Mouse (Mus musculus) lung, embryonic 15.5 days (tissue): Measurements from ENCODE around the gene Fto. TPM values are rescaled to one million over a fixed set of nuclear protein-coding genes. Genes with fewer than 3 reads are reported as not detected.

Source experiments
- ATAC-seq: fragments of 200-750 bp; cut with Nextera tagmentation; 2 replicates; pipeline ENCODE4 v1.8.0; 2017; ENCODE audit warnings: moderate number of reproducible peaks, borderline replicate concordance; ENCODE audit not compliant: low FRiP score, low TSS enrichment; ENCODE audit errors: extremely low read depth
- H3K27ac ChIP-seq: fragments of 300-500 bp; sonication (generic); 2 replicates; pipeline ENCODE4 v1.5.1; 2015; ENCODE audit warnings: moderate library complexity, mild to moderate bottlenecking, inconsistent platforms
- H3K27me3 ChIP-seq: fragments of 300-500 bp; sonication (generic); 2 replicates; pipeline ENCODE4 v1.6.1; 2015; ENCODE audit warnings: inconsistent platforms
- H3K36me3 ChIP-seq: fragments of 300-500 bp; sonication (generic); 2 replicates; pipeline ENCODE4 v1.6.1; 2015; ENCODE audit warnings: inconsistent platforms
- H3K4me1 ChIP-seq: fragments of 300-500 bp; sonication (generic); 2 replicates; pipeline ENCODE4 v1.6.1; 2015; ENCODE audit warnings: inconsistent platforms
- H3K4me2 ChIP-seq: fragments of 300-500 bp; sonication (generic); 2 replicates; pipeline ENCODE4 v1.6.1; 2015; ENCODE audit warnings: inconsistent platforms, mild to moderate bottlenecking, moderate library complexity
- H3K4me3 ChIP-seq: fragments of 300-500 bp; sonication (generic); 2 replicates; pipeline ENCODE4 v1.5.1; 2015; ENCODE audit warnings: mild to moderate bottlenecking, inconsistent platforms
- H3K9ac ChIP-seq: fragments of 300-500 bp; sonication (generic); 2 replicates; pipeline ENCODE4 v1.6.1; 2015; ENCODE audit warnings: inconsistent platforms
- H3K9me3 ChIP-seq: fragments of 300-500 bp; sonication (generic); 2 replicates; pipeline ENCODE4 v1.6.1; 2016; ENCODE audit warnings: inconsistent platforms
- WGBS: fragments of 180-500 bp; shearing (Covaris S2); methylation state at CpG from one replicate; pipeline ENCODE4 v1.1.7; 2015; 5-methylcytosine and 5-hydroxymethylcytosine counted together
- polyA plus RNA-seq: library from polyadenylated mRNA; unstranded; fragments of >200 nt; fragmentation: Nextera tagmentation; extraction: Ambion mirVana; gene quantifications from 2 replicates; pipeline ENCODE4 v1.2.1, GENCODE M21; 2015

The Fto gene
- polyA plus RNA-seq, 1 experiment from 2014 or later: 91.2 TPM

DNA sequence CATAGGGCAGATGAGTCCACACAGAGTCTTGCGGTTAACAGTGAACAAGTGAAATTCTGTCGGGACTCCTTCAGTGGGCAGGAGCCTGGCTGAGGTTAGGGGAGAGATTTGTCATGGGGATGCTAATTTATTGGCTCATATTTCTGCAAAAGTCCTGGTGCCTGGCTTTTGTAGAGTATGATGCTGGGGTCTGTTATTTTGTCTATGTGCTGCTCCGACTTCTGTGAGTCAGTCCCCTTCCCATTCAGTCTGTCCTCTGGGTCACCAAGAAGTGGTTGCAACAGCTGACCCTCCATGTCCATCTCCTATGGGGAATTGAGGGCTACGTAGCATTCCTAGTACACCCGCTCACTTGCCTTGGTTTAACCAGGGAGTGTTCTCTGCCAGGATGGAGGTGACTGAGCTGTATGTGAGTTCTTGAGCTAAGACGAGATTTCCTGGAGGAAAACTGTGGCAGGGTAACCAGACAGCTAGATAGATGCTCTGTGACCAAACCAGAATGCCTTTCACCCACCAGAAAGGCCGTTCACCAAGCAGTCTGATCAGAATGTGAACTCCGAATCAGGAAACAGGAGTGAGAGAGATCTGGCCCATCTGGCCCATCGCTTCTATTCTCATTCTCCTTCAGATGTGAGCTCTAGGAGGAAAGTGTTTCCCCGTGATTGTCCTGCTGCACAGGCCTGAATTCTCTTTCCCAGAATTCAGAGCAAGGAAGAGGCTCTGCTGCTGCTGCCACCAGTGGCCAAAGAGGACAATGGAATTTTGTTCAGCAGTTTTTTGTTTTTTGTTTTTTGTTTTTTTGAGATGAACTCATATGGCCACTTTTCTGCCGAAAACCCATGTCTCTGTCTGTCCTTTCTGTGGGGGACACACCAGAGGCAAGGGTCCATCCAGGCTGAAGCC, 302.7 kb downstream of the Fto start:
- Histone ChIP-seq H3K4me2 (no peak overlapping the region), H3K27ac (no peak overlapping the region), H3K4me3 (no peak overlapping the region), H3K9ac (no peak overlapping the region), H3K27me3 (no peaks in the 10 kb centered on the region), H3K4me1 (peaks cover 16% of the 10 kb centered on the region), H3K36me3 (no peaks in the 10 kb centered on the region), H3K9me3 (no peaks in the 10 kb centered on the region)
- WGBS: 74% methylated on average over 11 of the region's 11 CpGs
- ATAC-seq: no peak

DNA sequence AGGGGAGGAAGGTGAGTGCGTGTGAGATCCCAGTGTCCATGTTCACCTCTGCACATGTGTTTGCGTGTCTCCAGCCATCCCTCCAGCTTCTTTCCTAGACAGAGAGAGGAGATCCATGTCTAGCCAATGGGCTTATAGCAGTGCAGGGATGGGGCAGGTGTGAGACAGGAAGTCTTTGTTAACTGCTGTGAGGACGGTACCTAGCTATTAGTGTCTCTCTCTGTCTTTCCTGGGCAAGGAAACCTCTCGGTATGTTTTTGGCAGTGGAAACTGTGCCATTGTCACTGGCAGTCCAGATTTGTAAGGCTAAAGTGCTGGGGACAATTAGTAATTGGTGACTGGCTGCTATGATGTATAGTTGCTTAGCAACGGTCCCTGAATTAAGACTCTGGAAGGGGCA, 304.4 kb downstream of the Fto start:
- Histone ChIP-seq H3K36me3 (no peaks in the 10 kb centered on the region), H3K27me3 (no peaks in the 10 kb centered on the region), H3K9me3 (no peaks in the 10 kb centered on the region), H3K4me3 (no peak overlapping the region), H3K9ac (no peak overlapping the region), H3K27ac (no peak overlapping the region), H3K4me1 (peaks cover 11% of the 10 kb centered on the region), H3K4me2 (no peak overlapping the region)
- no peak for ATAC-seq
- 62% methylated on average over 5 of the region's 5 CpGs for WGBS

GRCm38 (mm10) chr8:91622757-91623156, 309.4 kb downstream of the Fto start:
- Histone ChIP-seq H3K27me3 (no peaks in the 10 kb centered on the region), H3K4me2 (no peak overlapping the region), H3K36me3 (no peaks in the 10 kb centered on the region), H3K9ac (no peak overlapping the region), H3K4me3 (no peak overlapping the region), H3K9me3 (no peaks in the 10 kb centered on the region), H3K4me1 (no peaks in the 10 kb centered on the region), H3K27ac (no peak overlapping the region)
- WGBS: 42% methylated on average over 12 of the region's 12 CpGs
- no peak for ATAC-seq

DNA sequence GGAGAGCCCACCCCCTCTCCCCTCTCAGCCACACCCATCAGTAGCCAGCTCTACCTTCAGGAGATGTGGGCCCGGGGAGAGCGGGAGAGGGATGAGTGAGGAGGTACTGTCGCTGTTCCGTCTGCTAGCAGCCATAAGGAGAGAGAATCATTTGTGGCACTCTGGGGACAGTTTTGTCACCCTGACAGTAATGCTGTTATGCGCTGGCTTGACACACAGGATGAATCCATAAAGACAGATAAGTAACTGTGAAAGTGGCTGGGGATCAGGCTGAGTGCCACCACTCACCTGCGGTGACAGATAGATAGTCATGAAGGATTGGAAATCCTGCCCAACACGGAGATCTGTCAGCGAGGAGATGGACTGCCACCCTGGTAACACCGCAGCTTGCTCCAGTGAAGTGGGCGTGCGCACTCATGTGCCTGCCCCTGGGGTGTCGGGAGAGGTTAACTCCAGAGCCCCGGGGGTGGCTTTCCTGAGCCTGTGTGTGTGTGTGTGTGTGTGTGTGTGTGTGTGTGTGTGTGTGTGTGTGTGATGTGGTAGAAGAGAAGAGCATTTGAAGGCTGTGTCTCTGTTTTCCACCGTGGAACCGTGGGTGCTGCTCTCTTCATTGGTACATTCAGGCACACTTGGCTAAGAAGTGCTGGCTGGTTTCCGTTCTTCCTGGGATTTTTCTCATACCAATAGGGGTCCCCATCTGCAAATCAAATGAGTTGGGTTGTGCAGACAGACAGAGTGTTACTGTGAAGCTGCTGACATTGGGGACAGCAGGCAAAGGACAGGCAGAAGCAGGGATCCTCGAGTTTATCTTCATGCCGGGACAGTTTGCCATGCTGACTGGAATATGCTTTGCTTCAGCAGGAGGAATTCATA, 312.6 kb downstream of the Fto start:
- H3K27ac ChIP-seq: no peak overlapping the region
- ATAC-seq: no peak
- H3K4me3 ChIP-seq: no peak overlapping the region
- no peak overlapping the region for H3K4me2 ChIP-seq
- peaks cover 8% of the 10 kb centered on the region; the same call in 1 of the 2 replicates for H3K27me3 ChIP-seq
- H3K4me1 ChIP-seq: peaks cover 18% of the 10 kb centered on the region
- no peaks in the 10 kb centered on the region for H3K36me3 ChIP-seq
- WGBS: 41% methylated on average over 18 of the region's 18 CpGs
- H3K9me3 ChIP-seq: no peaks in the 10 kb centered on the region
- no peak overlapping the region for H3K9ac ChIP-seq

DNA sequence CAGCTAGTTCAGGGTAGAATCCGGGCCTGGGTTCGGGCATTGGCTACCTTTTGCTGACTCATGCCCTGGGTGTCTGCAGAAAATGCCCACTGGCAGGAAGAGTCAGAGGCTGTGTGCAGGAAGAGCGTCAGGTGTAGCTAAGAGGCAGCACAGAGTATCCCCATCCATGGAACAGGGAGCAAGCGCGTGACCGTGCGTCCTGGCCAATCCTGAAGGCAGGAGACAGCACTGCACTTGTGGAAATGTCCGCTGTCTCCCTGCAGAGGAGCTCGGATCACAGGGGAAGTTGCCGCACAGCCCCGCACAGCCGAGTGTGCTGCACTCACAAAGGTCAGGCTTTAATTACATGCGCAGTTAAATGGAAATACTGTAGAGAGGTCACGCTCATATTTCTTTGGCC, 316.3 kb downstream of the Fto start:
- H3K36me3 ChIP-seq: no peaks in the 10 kb centered on the region
- peaks cover 8% of the 10 kb centered on the region; the same call in 1 of the 2 replicates for H3K27me3 ChIP-seq
- H3K4me2 ChIP-seq: 0 out of 2 replicates have a peak overlapping the region, but pooled peaks have one; percentile 0
- H3K9me3 ChIP-seq: no peaks in the 10 kb centered on the region
- peak overlapping the region; percentile 2; the same call in 1 of the 2 replicates for H3K4me3 ChIP-seq
- peaks cover 32% of the 10 kb centered on the region for H3K4me1 ChIP-seq
- H3K27ac ChIP-seq: no peak overlapping the region
- 29% methylated on average over 14 of the region's 14 CpGs for WGBS
- no peak overlapping the region for H3K9ac ChIP-seq
- ATAC-seq: no peak

DNA sequence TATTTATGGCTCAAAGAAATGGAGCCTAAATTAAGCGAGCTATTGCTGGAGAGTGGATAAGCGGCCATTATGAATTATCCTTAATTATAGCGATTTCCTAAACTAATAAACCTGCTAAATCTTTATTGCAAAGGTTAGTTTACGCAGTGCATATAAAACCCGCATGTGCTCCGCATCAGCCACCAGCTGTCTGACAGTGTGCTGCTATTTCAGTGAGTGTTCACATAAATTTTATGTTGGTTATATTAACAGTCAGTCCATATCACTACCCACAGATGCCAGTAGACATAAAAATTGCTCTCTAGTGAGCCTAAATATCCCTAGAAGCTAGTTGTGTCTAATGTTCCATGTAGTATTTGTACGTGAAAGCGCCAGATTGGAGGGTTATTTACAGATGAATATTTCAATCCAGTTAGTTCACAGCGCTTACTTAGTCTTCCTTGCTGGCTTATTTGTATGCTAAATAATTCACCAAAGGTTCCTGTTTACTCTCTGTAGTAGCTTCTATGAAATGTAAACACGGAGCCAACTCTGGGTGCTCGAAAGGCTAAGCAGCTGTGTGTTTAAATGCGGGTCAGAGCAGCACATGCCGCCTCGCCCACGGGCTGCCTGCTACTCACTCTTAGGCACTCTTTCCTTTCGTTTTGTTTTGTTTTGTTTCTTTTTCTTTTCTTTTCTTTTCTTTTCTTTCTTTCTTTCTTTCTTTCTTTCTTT, 317.2 kb downstream of the Fto start:
- H3K4me3 ChIP-seq: no peak overlapping the region
- no peaks in the 10 kb centered on the region for H3K36me3 ChIP-seq
- H3K9me3 ChIP-seq: no peaks in the 10 kb centered on the region
- 26% methylated on average over 16 of the region's 16 CpGs for WGBS
- no peak; the same call in 1 of the 2 replicates for ATAC-seq
- H3K4me1 ChIP-seq: peaks cover 32% of the 10 kb centered on the region
- no peak overlapping the region for H3K9ac ChIP-seq
- H3K27me3 ChIP-seq: peaks cover 8% of the 10 kb centered on the region; the same call in 1 of the 2 replicates
- H3K27ac ChIP-seq: no peak overlapping the region
- peak overlapping the region; percentile 23 for H3K4me2 ChIP-seq

DNA sequence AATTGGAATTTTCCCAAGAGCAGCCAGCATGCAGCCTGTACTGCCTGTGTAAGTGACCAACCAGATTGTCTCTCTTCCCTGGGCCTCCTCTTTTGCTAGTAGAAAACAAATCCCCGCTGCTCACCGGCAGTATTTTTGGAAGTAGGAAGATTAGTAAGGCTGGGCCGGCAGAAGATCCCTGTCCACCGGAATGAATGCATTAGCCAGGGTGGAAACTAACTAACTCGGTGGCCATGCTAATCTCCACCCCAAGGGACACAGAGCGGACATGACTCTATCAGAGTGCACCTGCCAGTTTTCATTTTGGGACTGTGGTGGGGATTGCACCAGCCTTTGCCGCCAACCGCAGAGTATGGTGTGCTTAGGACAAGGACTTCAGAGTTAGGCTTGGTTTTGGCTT, 319.1 kb downstream of the Fto start:
- Histone ChIP-seq H3K9ac (no peak overlapping the region), H3K36me3 (no peaks in the 10 kb centered on the region), H3K4me1 (peaks cover 32% of the 10 kb centered on the region), H3K27me3 (peaks cover 8% of the 10 kb centered on the region; the same call in 1 of the 2 replicates), H3K4me3 (no peak overlapping the region), H3K27ac (no peak overlapping the region), H3K4me2 (no peak overlapping the region), H3K9me3 (no peaks in the 10 kb centered on the region)
- WGBS: 86% methylated on average over 8 of the region's 8 CpGs
- no peak for ATAC-seq

DNA sequence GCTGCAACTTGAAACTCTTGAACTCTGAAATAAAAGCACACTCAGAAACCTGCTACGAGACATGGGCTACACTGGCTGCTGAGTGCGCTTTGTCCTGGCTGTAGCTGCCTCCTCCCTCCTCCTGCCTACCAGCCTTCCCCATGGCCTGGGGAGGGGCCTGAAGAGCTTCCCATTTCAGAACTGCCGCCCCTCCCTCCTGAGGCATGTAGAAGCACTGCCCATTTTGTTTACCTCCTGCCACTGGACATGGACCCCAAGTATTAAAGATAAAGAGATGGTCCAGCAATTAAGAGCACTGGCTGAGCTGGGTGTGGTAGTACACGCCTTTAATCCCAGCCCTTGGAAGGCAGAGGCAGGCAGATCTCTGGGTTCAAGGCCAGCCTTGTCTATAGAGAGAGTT, 322.1 kb downstream of the Fto start:
- WGBS: 84% methylated on average over 4 of the region's 4 CpGs
- H3K4me2 ChIP-seq: no peak overlapping the region
- no peaks in the 10 kb centered on the region for H3K36me3 ChIP-seq
- ATAC-seq: no peak
- no peaks in the 10 kb centered on the region for H3K9me3 ChIP-seq
- peaks cover 19% of the 10 kb centered on the region for H3K4me1 ChIP-seq
- no peaks in the 10 kb centered on the region for H3K27me3 ChIP-seq
- no peak overlapping the region for H3K9ac ChIP-seq
- H3K27ac ChIP-seq: no peak overlapping the region
- H3K4me3 ChIP-seq: no peak overlapping the region

DNA sequence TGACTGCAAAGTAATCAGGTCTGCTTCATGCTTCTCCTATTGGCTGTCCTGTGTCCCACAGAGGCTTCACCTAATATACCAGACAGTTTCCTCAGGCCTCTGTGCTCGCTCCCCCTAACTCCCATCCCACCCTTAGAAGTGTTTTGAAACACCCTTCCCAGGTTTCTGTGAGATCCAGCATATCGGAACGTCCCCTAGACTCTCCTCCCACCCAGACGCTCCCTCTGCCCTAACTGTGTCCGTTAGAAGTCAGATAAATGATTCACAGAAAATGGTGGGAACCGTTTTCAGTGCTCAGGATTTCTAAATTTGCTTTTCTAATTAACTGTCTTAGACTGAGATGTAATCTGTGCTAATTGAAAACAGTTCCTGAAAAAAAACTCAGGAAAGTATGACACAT, 323.6 kb downstream of the Fto start:
- Histone ChIP-seq H3K36me3 (no peaks in the 10 kb centered on the region), H3K4me2 (no peak overlapping the region), H3K9me3 (no peaks in the 10 kb centered on the region), H3K4me3 (no peak overlapping the region), H3K4me1 (peaks cover 5% of the 10 kb centered on the region; the same call in 1 of the 2 replicates), H3K27ac (no peak overlapping the region), H3K27me3 (no peaks in the 10 kb centered on the region), H3K9ac (no peak overlapping the region)
- ATAC-seq: no peak
- 71% methylated on average over 6 of the region's 6 CpGs for WGBS

DNA sequence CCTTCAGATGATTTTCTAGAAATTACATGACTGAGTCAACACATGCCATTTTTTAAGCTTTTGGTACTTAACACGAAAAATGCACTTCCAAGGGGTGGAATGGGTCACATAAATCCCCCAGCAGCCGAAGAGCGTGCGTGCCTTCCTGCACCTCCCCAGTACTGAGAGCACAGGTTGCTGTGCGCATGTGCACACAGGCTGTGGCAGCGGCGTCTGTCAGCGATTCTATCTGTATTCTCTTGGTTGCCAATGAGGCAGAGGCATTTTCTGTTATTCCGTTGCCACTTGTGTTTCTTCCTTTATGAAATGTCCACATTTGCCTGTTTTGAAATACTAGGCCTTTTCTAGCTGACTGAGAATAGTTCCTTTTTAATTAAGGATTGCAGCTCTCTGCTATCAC, 324.4 kb downstream of the Fto start:
- no peak for ATAC-seq
- no peaks in the 10 kb centered on the region for H3K27me3 ChIP-seq
- no peak overlapping the region for H3K4me2 ChIP-seq
- no peak overlapping the region for H3K9ac ChIP-seq
- no peaks in the 10 kb centered on the region for H3K36me3 ChIP-seq
- WGBS: 87% methylated on average over 9 of the region's 9 CpGs
- H3K4me3 ChIP-seq: no peak overlapping the region
- H3K4me1 ChIP-seq: no peaks in the 10 kb centered on the region
- H3K9me3 ChIP-seq: no peaks in the 10 kb centered on the region
- H3K27ac ChIP-seq: no peak overlapping the region

DNA sequence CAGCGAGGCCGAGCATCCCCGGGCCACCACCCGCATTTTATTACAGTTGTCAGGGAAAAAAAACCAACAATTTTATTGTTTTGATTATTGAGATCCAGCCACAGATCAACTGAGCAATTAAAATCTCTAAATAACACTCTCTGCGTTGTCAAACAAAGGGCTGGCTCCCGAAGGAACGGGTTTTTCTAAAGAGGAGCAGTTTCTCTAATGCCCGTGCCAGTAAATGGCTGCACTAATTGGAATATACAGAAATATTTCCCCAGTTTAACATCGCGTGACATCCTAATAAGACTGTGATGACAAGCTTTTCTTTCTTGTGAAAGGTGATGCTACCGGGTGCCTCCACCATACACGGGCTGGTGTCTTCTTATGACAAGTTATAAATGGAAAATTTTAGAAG, 324.9 kb downstream of the Fto start:
- H3K27me3 ChIP-seq: no peaks in the 10 kb centered on the region
- H3K36me3 ChIP-seq: no peaks in the 10 kb centered on the region

More for the DNA sequence above, 324.9 kb downstream of the Fto start:
- 82% methylated on average over 12 of the region's 12 CpGs for WGBS
- Histone ChIP-seq H3K9ac (no peak overlapping the region), H3K4me3 (no peak overlapping the region), H3K4me2 (no peak overlapping the region), H3K4me1 (no peaks in the 10 kb centered on the region), H3K27ac (no peak overlapping the region), H3K9me3 (no peaks in the 10 kb centered on the region)
- ATAC-seq: no peak
